Mouse (Mus musculus) forebrain, embryonic 12.5 days (tissue): ENCODE results near the gene Ganc. TPM values are rescaled to one million over a fixed set of nuclear protein-coding genes. Genes with fewer than 3 reads are reported as not detected.

Experiments
- ATAC-seq: fragments of 200-750 bp; cut with Nextera tagmentation; 2 replicates; pipeline ENCODE4 v1.8.0; 2017; ENCODE audit warnings: moderate TSS enrichment; ENCODE audit not compliant: low FRiP score
- H3K27ac ChIP-seq: fragments of 300-500 bp; sonication (generic); 2 replicates; pipeline ENCODE4 v1.5.1; 2016; ENCODE audit warnings: mild to moderate bottlenecking
- H3K27me3 ChIP-seq: fragments of 300-500 bp; sonication (generic); 2 replicates; pipeline ENCODE4 v1.6.1; 2016; ENCODE audit warnings: mild to moderate bottlenecking
- H3K36me3 ChIP-seq: fragments of 300-500 bp; sonication (generic); replicated peaks from 2 replicates; pipeline ENCODE4 v1.6.1; 2016; ENCODE audit warnings: mild to moderate bottlenecking
- H3K4me1 ChIP-seq: fragments of 300-500 bp; sonication (generic); 2 replicates; pipeline ENCODE4 v1.6.1; 2016
- H3K4me2 ChIP-seq: fragments of 300-500 bp; sonication (generic); 2 replicates; pipeline ENCODE4 v1.6.1; 2016; ENCODE audit warnings: mild to moderate bottlenecking, moderate library complexity
- H3K4me3 ChIP-seq: fragments of 300-500 bp; sonication (generic); replicated peaks from 2 replicates; pipeline ENCODE4 v1.5.1; 2016; ENCODE audit warnings: mild to moderate bottlenecking
- H3K9ac ChIP-seq: fragments of 300-500 bp; sonication (generic); 2 replicates; pipeline ENCODE4 v1.6.1; 2016; ENCODE audit warnings: mild to moderate bottlenecking
- H3K9me3 ChIP-seq: fragments of 300-500 bp; sonication (generic); 2 replicates; pipeline ENCODE4 v1.6.1; 2016
- WGBS: fragments of 180-500 bp; shearing (Covaris S2); methylation state at CpG from one replicate; pipeline ENCODE4 v1.1.7; 2016; 5-methylcytosine and 5-hydroxymethylcytosine counted together
- polyA plus RNA-seq: library from polyadenylated mRNA; unstranded; fragments of >200 nt; fragmentation: Nextera tagmentation; extraction: Ambion mirVana; gene quantifications from 2 replicates; pipeline ENCODE4 v1.2.1, GENCODE M21; 2016

Ganc gene
- polyA plus RNA-seq, 1 experiment from 2014 or later, result 10.5 TPM

- ATAC-seq, result no peak
- Histone ChIP-seq H3K9me3 (no peaks in the 10 kb centered on the region), H3K4me1 (0 out of 2 replicates have a peak, but pooled peaks cover 5% of the 10 kb centered on the region), H3K4me3 (no peak overlapping the region), H3K36me3 (no peaks in the 10 kb centered on the region), H3K27ac (no peak overlapping the region), H3K27me3 (no peaks in the 10 kb centered on the region), H3K9ac (no peak overlapping the region), H3K4me2 (no peak overlapping the region)
- WGBS, result 88% methylated on average over 2 of the region's 2 CpGs
These were observed 51.3 kb downstream of the Ganc start for GRCm38 (mm10) chr2:120454987-120455386.

- H3K9ac ChIP-seq, result no peak within 1 kb of the TSS
- H3K4me1 ChIP-seq, result no peaks in the 10 kb centered on the region
- no peak for ATAC-seq
- H3K27me3 ChIP-seq, result no peaks in the 10 kb centered on the region
- H3K27ac ChIP-seq, result no peak within 1 kb of the TSS
- no peaks in the 10 kb centered on the region for H3K9me3 ChIP-seq
- H3K4me3 ChIP-seq, result no peak within 1 kb of the TSS
- 82% methylated on average over 4 of the region's 4 CpGs for WGBS
- no peak within 1 kb of the TSS for H3K4me2 ChIP-seq
- H3K36me3 ChIP-seq, result no peaks in the 10 kb centered on the region
These were observed 52.0 kb downstream of the Ganc start, which contains the start of gene Capn3 for GRCm38 (mm10) chr2:120455719-120456118. Gene Capn3, plus strand, starts transcription at chr2:120456019.

GRCm38 (mm10) chr2:120460216-120460615, 56.5 kb downstream of the Ganc start:
- Histone ChIP-seq H3K9ac (no peak overlapping the region), H3K4me2 (no peak overlapping the region), H3K27ac (no peak overlapping the region), H3K9me3 (no peaks in the 10 kb centered on the region), H3K4me3 (no peak overlapping the region), H3K27me3 (no peaks in the 10 kb centered on the region), H3K4me1 (no peaks in the 10 kb centered on the region), H3K36me3 (no peaks in the 10 kb centered on the region)
- no peak for ATAC-seq
- WGBS, result 90% methylated on average over 4 of the region's 4 CpGs

GRCm38 (mm10) chr2:120463328-120463727, 59.6 kb downstream of the Ganc start:
- H3K27ac ChIP-seq, result no peak overlapping the region
- no peaks in the 10 kb centered on the region for H3K36me3 ChIP-seq
- H3K27me3 ChIP-seq, result no peaks in the 10 kb centered on the region
- no peak overlapping the region for H3K9ac ChIP-seq
- H3K9me3 ChIP-seq, result no peaks in the 10 kb centered on the region
- H3K4me2 ChIP-seq, result no peak overlapping the region
- WGBS, result 93% methylated on average over 7 of the region's 7 CpGs
- H3K4me1 ChIP-seq, result no peaks in the 10 kb centered on the region
- ATAC-seq, result no peak
- H3K4me3 ChIP-seq, result no peak overlapping the region

GRCm38 (mm10) chr2:120464091-120464490, 60.4 kb downstream of the Ganc start:
- no peaks in the 10 kb centered on the region for H3K4me1 ChIP-seq

GRCm38 (mm10) chr2:120464732-120465396, 61.2 kb downstream of the Ganc start:
- WGBS, result 92% methylated on average over 2 of the region's 2 CpGs
- Histone ChIP-seq H3K4me3 (no peak overlapping the region), H3K9me3 (no peaks in the 10 kb centered on the region), H3K27me3 (no peaks in the 10 kb centered on the region), H3K27ac (no peak overlapping the region), H3K36me3 (no peaks in the 10 kb centered on the region), H3K4me2 (no peak overlapping the region), H3K9ac (no peak overlapping the region), H3K4me1 (no peaks in the 10 kb centered on the region)
- no peak for ATAC-seq

More at GRCm38 (mm10) chr2:120464091-120464490, 60.4 kb downstream of the Ganc start:
- H3K36me3 ChIP-seq, result no peaks in the 10 kb centered on the region
- no peak overlapping the region for H3K9ac ChIP-seq
- H3K27me3 ChIP-seq, result no peaks in the 10 kb centered on the region
- H3K27ac ChIP-seq, result no peak overlapping the region
- 84% methylated on average over 8 of the region's 8 CpGs for WGBS
- H3K4me3 ChIP-seq, result no peak overlapping the region
- no peak overlapping the region for H3K4me2 ChIP-seq
- H3K9me3 ChIP-seq, result no peaks in the 10 kb centered on the region
- ATAC-seq, result no peak

- no peaks in the 10 kb centered on the region for H3K9me3 ChIP-seq
- H3K4me3 ChIP-seq, result no peak overlapping the region
- H3K27ac ChIP-seq, result no peak overlapping the region
- no peak overlapping the region for H3K9ac ChIP-seq
- 90% methylated on average over 5 of the region's 5 CpGs for WGBS
- H3K36me3 ChIP-seq, result no peaks in the 10 kb centered on the region
- no peaks in the 10 kb centered on the region for H3K27me3 ChIP-seq
- H3K4me1 ChIP-seq, result no peaks in the 10 kb centered on the region
- ATAC-seq, result no peak
- H3K4me2 ChIP-seq, result no peak overlapping the region
These were observed 61.7 kb downstream of the Ganc start for GRCm38 (mm10) chr2:120465397-120465785.

- H3K4me2 ChIP-seq, result no peak overlapping the region
- no peaks in the 10 kb centered on the region for H3K9me3 ChIP-seq
- ATAC-seq, result no peak
- no peaks in the 10 kb centered on the region for H3K4me1 ChIP-seq
- no peaks in the 10 kb centered on the region for H3K36me3 ChIP-seq
- no peak overlapping the region for H3K9ac ChIP-seq
- H3K27me3 ChIP-seq, result no peaks in the 10 kb centered on the region
- H3K27ac ChIP-seq, result no peak overlapping the region
- no peak overlapping the region for H3K4me3 ChIP-seq
These were observed 64.3 kb downstream of the Ganc start for GRCm38 (mm10) chr2:120468011-120468410.

GRCm38 (mm10) chr2:120469220-120469619, 65.5 kb downstream of the Ganc start:
- no peaks in the 10 kb centered on the region for H3K27me3 ChIP-seq
- H3K9me3 ChIP-seq, result no peaks in the 10 kb centered on the region
- H3K9ac ChIP-seq, result no peak overlapping the region
- no peak overlapping the region for H3K27ac ChIP-seq
- no peak overlapping the region for H3K4me3 ChIP-seq
- 88% methylated on average over 3 of the region's 3 CpGs for WGBS
- H3K36me3 ChIP-seq, result no peaks in the 10 kb centered on the region
- no peak overlapping the region for H3K4me2 ChIP-seq
- no peaks in the 10 kb centered on the region for H3K4me1 ChIP-seq
- no peak for ATAC-seq

GRCm38 (mm10) chr2:120469715-120470114, 66.0 kb downstream of the Ganc start:
- no peaks in the 10 kb centered on the region for H3K4me1 ChIP-seq
- H3K27ac ChIP-seq, result no peak overlapping the region
- WGBS, result 96% methylated on average over 10 of the region's 10 CpGs
- no peak overlapping the region for H3K9ac ChIP-seq
- no peak overlapping the region for H3K4me3 ChIP-seq
- H3K36me3 ChIP-seq, result no peaks in the 10 kb centered on the region
- H3K4me2 ChIP-seq, result no peak overlapping the region
- ATAC-seq, result no peak
- no peaks in the 10 kb centered on the region for H3K9me3 ChIP-seq
- H3K27me3 ChIP-seq, result no peaks in the 10 kb centered on the region

GRCm38 (mm10) chr2:120470856-120471255, 67.2 kb downstream of the Ganc start:
- no peak for ATAC-seq
- H3K27ac ChIP-seq, result no peak overlapping the region
- H3K36me3 ChIP-seq, result no peaks in the 10 kb centered on the region
- H3K9me3 ChIP-seq, result no peaks in the 10 kb centered on the region
- 75% methylated on average over 4 of the region's 4 CpGs for WGBS
- H3K4me2 ChIP-seq, result no peak overlapping the region
- H3K4me3 ChIP-seq, result no peak overlapping the region
- no peaks in the 10 kb centered on the region for H3K27me3 ChIP-seq
- H3K9ac ChIP-seq, result no peak overlapping the region
- no peaks in the 10 kb centered on the region for H3K4me1 ChIP-seq

GRCm38 (mm10) chr2:120476277-120477087, 72.8 kb downstream of the Ganc start:
- Histone ChIP-seq H3K4me2 (no peak overlapping the region), H3K4me1 (peaks cover 11% of the 10 kb centered on the region), H3K9ac (no peak overlapping the region), H3K36me3 (no peaks in the 10 kb centered on the region), H3K4me3 (no peak overlapping the region), H3K27me3 (no peaks in the 10 kb centered on the region), H3K27ac (no peak overlapping the region), H3K9me3 (no peaks in the 10 kb centered on the region)
- 32% methylated on average over 13 of the region's 13 CpGs for WGBS
- ATAC-seq, result no peak

- ATAC-seq, result no peak
- peaks cover 11% of the 10 kb centered on the region for H3K4me1 ChIP-seq
- no peak overlapping the region for H3K27ac ChIP-seq
- H3K4me3 ChIP-seq, result no peak overlapping the region
- no peak overlapping the region for H3K9ac ChIP-seq
- H3K4me2 ChIP-seq, result no peak overlapping the region
- no peaks in the 10 kb centered on the region for H3K36me3 ChIP-seq
- 59% methylated on average over 3 of the region's 3 CpGs for WGBS
- H3K9me3 ChIP-seq, result no peaks in the 10 kb centered on the region
- no peaks in the 10 kb centered on the region for H3K27me3 ChIP-seq
These were observed 74.9 kb downstream of the Ganc start for GRCm38 (mm10) chr2:120478600-120478999.
